Mouse (Mus musculus) stomach, postnatal 0 days (tissue): Measurements from ENCODE around the gene Popdc3. TPM values are rescaled to one million over a fixed set of nuclear protein-coding genes. Genes with fewer than 3 reads are reported as not detected.

Experiments used
- ATAC-seq: fragments of 200-750 bp; cut with Nextera tagmentation; 2 replicates; pipeline ENCODE4 v1.8.0; 2017; ENCODE audit not compliant: low FRiP score, low TSS enrichment
- DNase-seq: peaks from one replicate; pipeline ENCODE4 v3.0.0-alpha.2; 2016; ENCODE audit warnings: low spot score
- H3K27ac ChIP-seq: fragments of 300-500 bp; sonication (generic); replicated peaks from 2 replicates; pipeline ENCODE4 v1.5.1; 2014; ENCODE audit warnings: mild to moderate bottlenecking, control low read depth
- H3K27me3 ChIP-seq: fragments of 300-500 bp; sonication (generic); 2 replicates; pipeline ENCODE4 v1.6.1; 2014; ENCODE audit warnings: low read length; ENCODE audit not compliant: control insufficient read depth, insufficient read depth
- H3K36me3 ChIP-seq: fragments of 300-500 bp; sonication (generic); 2 replicates; pipeline ENCODE4 v1.6.1; 2014; ENCODE audit warnings: low read length, mixed read lengths; ENCODE audit not compliant: control insufficient read depth, insufficient read depth
- H3K4me1 ChIP-seq: fragments of 300-500 bp; sonication (generic); replicated peaks from 2 replicates; pipeline ENCODE4 v1.6.1; 2014; ENCODE audit warnings: antibody characterized with exemption; ENCODE audit not compliant: control insufficient read depth, insufficient read depth
- H3K4me2 ChIP-seq: fragments of 300-500 bp; sonication (generic); replicated peaks from 2 replicates; pipeline ENCODE4 v1.6.1; 2014; ENCODE audit warnings: low read depth, mild to moderate bottlenecking, control low read depth, moderate library complexity
- H3K4me3 ChIP-seq: fragments of 300-500 bp; sonication (generic); 2 replicates; pipeline ENCODE4 v1.5.1; 2014; ENCODE audit warnings: low read depth, low read length, control low read depth
- H3K9ac ChIP-seq: fragments of 300-500 bp; sonication (generic); 2 replicates; pipeline ENCODE4 v1.6.1; 2014; ENCODE audit warnings: mild to moderate bottlenecking, low read length, control low read depth, mixed read lengths
- H3K9me3 ChIP-seq: fragments of 300-500 bp; sonication (generic); 2 replicates; pipeline ENCODE4 v1.6.1; 2016; ENCODE audit warnings: low read length; ENCODE audit not compliant: control insufficient read depth
- CTCF ChIP-seq: IDR thresholded peaks from 2 replicates; pipeline ENCODE4 v1.5.1; 2016; ENCODE audit warnings: antibody characterized with exemption, low read depth, mild to moderate bottlenecking, moderate library complexity
- EP300 ChIP-seq: optimal IDR thresholded peaks from 2 replicates; pipeline ENCODE3; 2016; ENCODE audit warnings: antibody characterized with exemption
- WGBS: fragments of 180-500 bp; shearing (Covaris S2); extraction: QIAGEN DNeasy Blood & Tissue Kit; methylation state at CpG from one replicate; pipeline ENCODE4 v1.1.7; 2014; 5-methylcytosine and 5-hydroxymethylcytosine counted together
- polyA plus RNA-seq: library from polyadenylated mRNA; unstranded; fragments of >200 nt; fragmentation: Nextera tagmentation; extraction: Ambion mirVana; gene quantifications from 2 replicates; pipeline ENCODE4 v1.2.1, GENCODE M21; 2015

The Popdc3 gene
- polyA plus RNA-seq, 1 experiment from 2014 or later: 3.3 TPM

DNA sequence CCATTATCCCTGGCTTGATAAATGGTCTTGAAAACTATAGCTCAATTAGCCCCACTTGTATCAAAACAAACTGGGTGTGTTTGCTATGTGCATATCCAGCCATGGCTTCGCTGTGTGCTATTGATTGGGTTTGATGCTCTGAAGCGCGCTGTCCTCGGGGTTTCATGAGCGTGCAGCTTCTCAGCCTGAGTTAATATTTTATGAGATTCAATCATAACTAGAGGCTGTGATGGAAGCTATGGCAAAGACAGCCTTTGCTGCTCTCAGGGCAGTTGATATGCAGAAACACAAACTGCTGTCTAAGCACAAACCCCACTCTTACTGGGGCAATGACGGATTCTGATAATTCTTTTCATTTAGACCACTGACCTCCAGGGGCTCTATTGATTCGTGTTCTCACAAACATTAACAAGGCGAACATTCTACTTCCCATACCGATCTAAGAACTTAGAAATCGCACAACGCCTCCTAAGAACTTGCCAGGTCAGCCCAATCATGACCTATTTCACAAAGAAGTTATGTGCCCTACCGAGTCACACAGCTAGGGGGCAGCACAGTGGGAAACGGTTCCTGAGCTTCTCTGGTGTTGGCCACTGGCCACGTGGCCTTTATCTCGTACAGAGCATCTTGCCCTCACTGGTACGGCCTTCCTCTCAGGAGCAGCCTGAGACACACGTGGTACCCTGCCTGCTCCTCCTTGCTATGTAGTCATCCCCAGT lies 189.2 kb downstream of the Popdc3 start:
- 85% methylated on average over 17 of the region's 17 CpGs for WGBS
- TF ChIP-seq EP300 (no peak), CTCF (peak; percentile 21; the same call in 1 of the 2 replicates)
- Histone ChIP-seq H3K27me3 (no peaks in the 10 kb centered on the region), H3K4me1 (no peaks in the 10 kb centered on the region), H3K4me2 (no peak overlapping the region), H3K36me3 (no peaks in the 10 kb centered on the region), H3K9me3 (no peaks in the 10 kb centered on the region), H3K9ac (no peak overlapping the region), H3K4me3 (no peak overlapping the region), H3K27ac (no peak overlapping the region)
- DNase-seq: no peak
- ATAC-seq: no peak

Other genes starting within 250 kb of the Popdc3 start
- 10.8 and 11.3 TPM in 2 replicates for gene Prep, start 110.9 kb upstream of the Popdc3 start, polyA plus RNA-seq
- gene Bves, start 157.7 kb downstream of the Popdc3 start, polyA plus RNA-seq: 5.3 TPM in 2 replicates